Mouse (Mus musculus) MEL (cell line): ENCODE measurements at regions not wholly inside any gene's neighbourhood (a gene's known extent, or its start where the extent isn't known, plus 50 kb on each side); places are given as distances from the start of the nearest gene placed in this dataset.

Experiments used
- DNase-seq: peaks from one replicate; pipeline ENCODE4 v3.0.0; 2011; ENCODE audit warnings: low read depth, low spot score
- H3K27ac ChIP-seq: 2 replicates; pipeline ENCODE4 v1.5.1; 2012; ENCODE audit warnings: low read depth, mild to moderate bottlenecking, control low read depth, low read length, moderate library complexity; ENCODE audit not compliant: control insufficient read depth
- H3K27me3 ChIP-seq, 2 experiments: fragments of 150-350 bp in 1 of 2; sonication (generic) in 1 of 2; 2 replicates each; pipeline ENCODE4 v1.6.1; 2012; ENCODE audit warnings: low read length in 2 of 2, mild to moderate bottlenecking in 2 of 2, improper control_type of control experiment in 1 of 2, moderate library complexity in 1 of 2; ENCODE audit not compliant: insufficient read depth in 2 of 2, control insufficient read depth in 1 of 2
- H3K36me3 ChIP-seq, 2 experiments: 2 replicates each; pipeline ENCODE4 v1.6.1; 2012 to 2014; ENCODE audit warnings: low read length in 2 of 2, improper control_type of control experiment in 1 of 2, inconsistent platforms in 1 of 2, mild to moderate bottlenecking in 1 of 2; ENCODE audit not compliant: insufficient read depth in 2 of 2, control insufficient read depth in 1 of 2
- H3K4me1 ChIP-seq, 2 experiments: fragments of 150-350 bp in 1 of 2; sonication (generic) in 1 of 2; 2 replicates each; pipeline ENCODE4 v1.6.1; 2012; ENCODE audit warnings: low read length in 2 of 2, improper control_type of control experiment in 1 of 2, mild to moderate bottlenecking in 1 of 2; ENCODE audit not compliant: insufficient read depth in 2 of 2, control insufficient read depth in 1 of 2
- H3K4me3 ChIP-seq, 2 experiments: fragments of 150-350 bp in 1 of 2; sonication (generic) in 1 of 2; 2 replicates each; pipeline ENCODE4 v1.5.1; 2012; ENCODE audit warnings: low read depth in 2 of 2, low read length in 2 of 2, mild to moderate bottlenecking in 2 of 2, moderate library complexity in 2 of 2, control low read depth in 1 of 2, improper control_type of control experiment in 1 of 2; ENCODE audit not compliant: control insufficient read depth in 1 of 2, insufficient read depth in 1 of 2
- H3K79me2 ChIP-seq: 2 replicates; pipeline ENCODE4 v1.6.1; 2012; ENCODE audit warnings: mild to moderate bottlenecking, low read length, moderate library complexity; ENCODE audit not compliant: control insufficient read depth, poor library complexity, insufficient read depth
- H3K9ac ChIP-seq: 2 replicates; pipeline ENCODE4 v1.6.1; 2012; ENCODE audit warnings: low read depth, mild to moderate bottlenecking, control low read depth, low read length, moderate library complexity; ENCODE audit not compliant: control insufficient read depth, poor library complexity, severe bottlenecking
- H3K9me3 ChIP-seq: fragments of 150-350 bp; sonication (generic); replicated peaks from 2 replicates; pipeline ENCODE4 v1.6.1; 2012; ENCODE audit warnings: mild to moderate bottlenecking, low read length, improper control_type of control experiment, moderate library complexity; ENCODE audit not compliant: insufficient read depth
- BHLHE40 ChIP-seq: IDR thresholded peaks from 2 replicates; pipeline ENCODE4 v1.6.1; 2012; ENCODE audit warnings: low read depth, mild to moderate bottlenecking, inconsistent platforms, low read length, improper control_type of control experiment, borderline replicate concordance
- CHD1 ChIP-seq: IDR thresholded peaks from 2 replicates; pipeline ENCODE4 v1.6.1; 2012; ENCODE audit warnings: low read depth, mild to moderate bottlenecking, inconsistent platforms, low read length, improper control_type of control experiment
- EP300 ChIP-seq, 2 experiments: IDR thresholded peaks; 2 replicates each; pipeline ENCODE4 v1.6.1; 2011; ENCODE audit warnings: improper control_type of control experiment in 2 of 2, low read length in 2 of 2, low read depth in 1 of 2, mild to moderate bottlenecking in 1 of 2
- ETS1 ChIP-seq: IDR thresholded peaks from 2 replicates; pipeline ENCODE4 v1.6.1; 2012; ENCODE audit warnings: low read depth, mild to moderate bottlenecking, inconsistent platforms, low read length, improper control_type of control experiment, moderate library complexity
- KAT2A ChIP-seq: conservative IDR thresholded peaks from 2 replicates; pipeline ENCODE4 v1.6.1; 2012; ENCODE audit warnings: low read depth, low read length, improper control_type of control experiment, inconsistent platforms
- MAZ ChIP-seq: IDR thresholded peaks from 2 replicates; pipeline ENCODE4 v1.6.1; 2012; ENCODE audit warnings: low read depth, mild to moderate bottlenecking, inconsistent platforms, low read length, improper control_type of control experiment
- MXI1 ChIP-seq: IDR thresholded peaks from 2 replicates; pipeline ENCODE4 v1.6.1; 2011; ENCODE audit warnings: mild to moderate bottlenecking, low read depth, low read length, improper control_type of control experiment
- NRF1 ChIP-seq: IDR thresholded peaks from 2 replicates; pipeline ENCODE4 v1.6.1; 2014; ENCODE audit warnings: low read depth, mild to moderate bottlenecking, inconsistent platforms, low read length, improper control_type of control experiment, moderate library complexity; ENCODE audit not compliant: poor library complexity, insufficient read depth, severe bottlenecking
- POLR2AphosphoS2 ChIP-seq: IDR thresholded peaks from 2 replicates; pipeline ENCODE4 v1.6.1; 2011; ENCODE audit warnings: low read length, improper control_type of control experiment
- POLR2AphosphoS5 ChIP-seq: IDR thresholded peaks from 2 replicates; pipeline ENCODE4 v1.6.1; 2012; ENCODE audit warnings: low read depth, borderline replicate concordance, mild to moderate bottlenecking, inconsistent platforms, low read length, moderate library complexity, mixed read lengths
- RAD21 ChIP-seq: IDR thresholded peaks from 2 replicates; pipeline ENCODE4 v1.6.1; 2011; ENCODE audit warnings: mild to moderate bottlenecking, low read depth, low read length, improper control_type of control experiment
- RCOR1 ChIP-seq: IDR thresholded peaks from 2 replicates; pipeline ENCODE4 v1.6.1; 2012; ENCODE audit warnings: low read depth, mild to moderate bottlenecking, inconsistent platforms, low read length, improper control_type of control experiment
- SIN3A ChIP-seq: IDR thresholded peaks from 2 replicates; pipeline ENCODE4 v1.6.1; 2012; ENCODE audit warnings: low read length, improper control_type of control experiment, inconsistent platforms
- SMC3 ChIP-seq: IDR thresholded peaks from 2 replicates; pipeline ENCODE4 v1.6.1; 2011; ENCODE audit warnings: low read depth, low read length, improper control_type of control experiment
- TBP ChIP-seq: IDR thresholded peaks from 2 replicates; pipeline ENCODE4 v1.8.0; 2011; ENCODE audit warnings: low read depth, low read length, improper control_type of control experiment
- TCF12 ChIP-seq: IDR thresholded peaks from 2 replicates; pipeline ENCODE4 v1.6.1; 2014; ENCODE audit warnings: low read depth, mild to moderate bottlenecking, inconsistent platforms, low read length, improper control_type of control experiment, moderate library complexity
- USF1 ChIP-seq: IDR thresholded peaks from 2 replicates; pipeline ENCODE4 v1.6.1; 2014; ENCODE audit warnings: low read depth, mild to moderate bottlenecking, inconsistent platforms, low read length, improper control_type of control experiment, moderate library complexity
- USF2 ChIP-seq, 2 experiments: IDR thresholded peaks; 2 replicates each; pipeline ENCODE4 v1.6.1; 2011 to 2012; ENCODE audit warnings: improper control_type of control experiment in 2 of 2, low read length in 2 of 2, borderline replicate concordance in 1 of 2, inconsistent platforms in 1 of 2, low read depth in 1 of 2, mild to moderate bottlenecking in 1 of 2; ENCODE audit not compliant: insufficient read depth in 1 of 2
- ZKSCAN1 ChIP-seq: IDR thresholded peaks from 2 replicates; pipeline ENCODE4 v1.6.1; 2012; ENCODE audit warnings: low read depth, mild to moderate bottlenecking, inconsistent platforms, low read length, improper control_type of control experiment, moderate library complexity
- ZNF384 ChIP-seq: IDR thresholded peaks from 2 replicates; pipeline ENCODE4 v1.6.1; 2012; ENCODE audit warnings: low read depth, mild to moderate bottlenecking, inconsistent platforms, low read length, improper control_type of control experiment

GRCm38 (mm10) chr2:94248948-94249347, 91.2 kb upstream of the Hsd17b12 start:
- Histone ChIP-seq H3K4me3 (no peak overlapping the region), H3K36me3 (no peaks in the 10 kb centered on the region), H3K9ac (no peak overlapping the region), H3K79me2 (no peaks in the 10 kb centered on the region), H3K27me3 (no peaks in the 10 kb centered on the region; a peak in 1 of 4 replicates), H3K9me3 (no peaks in the 10 kb centered on the region), H3K27ac (no peak overlapping the region), H3K4me1 (no peaks in the 10 kb centered on the region)
- no peak for DNase-seq
- TF ChIP-seq USF1 = peak; percentile 29; the same call in 1 of the 2 replicates
- TF ChIP-seq ZKSCAN1 = no peak

GRCm38 (mm10) chr2:94246851-94247471, 89.2 kb upstream of the Hsd17b12 start:
- H3K27me3 ChIP-seq = no peaks in the 10 kb centered on the region; a peak in 1 of 4 replicates
- no peaks in the 10 kb centered on the region for H3K79me2 ChIP-seq
- H3K4me3 ChIP-seq = no peak overlapping the region
- H3K27ac ChIP-seq = no peak overlapping the region
- DNase-seq = no peak
- H3K9me3 ChIP-seq = no peaks in the 10 kb centered on the region
- no peak for TF ChIP-seq CHD1
- no peak for TF ChIP-seq SIN3A
- TF ChIP-seq RAD21 = no peak
- no peak for TF ChIP-seq TBP
- TF ChIP-seq SMC3 = no peak
- no peak for TF ChIP-seq MXI1
- no peak for TF ChIP-seq ZKSCAN1
- no peak for TF ChIP-seq RCOR1
- TF ChIP-seq MAZ = no peak
- TF ChIP-seq BHLHE40 = no peak
- TF ChIP-seq ETS1 = no peak
- TF ChIP-seq POLR2AphosphoS5 = no peak
- no peak for TF ChIP-seq TCF12
- no peak for TF ChIP-seq NRF1
- TF ChIP-seq EP300 (IDR thresholded peaks at IDR 0.05; ENCODE audit: low read depth in 1 of 2, low read length in 2 of 2) = no peak
- no peak for TF ChIP-seq POLR2AphosphoS2
- TF ChIP-seq USF2 (IDR thresholded peaks at IDR 0.05; ENCODE audit: borderline replicate concordance in 1 of 2, insufficient read depth in 1 of 2, low read depth in 1 of 2, low read length in 2 of 2) = no peak
- no peak for TF ChIP-seq KAT2A
- no peak for TF ChIP-seq ZNF384
- TF ChIP-seq USF1 = no peak
- no peaks in the 10 kb centered on the region for H3K4me1 ChIP-seq
- H3K9ac ChIP-seq = no peak overlapping the region
- H3K36me3 ChIP-seq = no peaks in the 10 kb centered on the region
